Mouse (Mus musculus): Measurements from ENCODE around the gene Dlg4. TPM values are rescaled to one million over a fixed set of nuclear protein-coding genes. Genes with fewer than 3 reads are reported as not detected.
"Not testable (repeated sequence)": the region's sequence is repeated elsewhere in the genome, so short reads cannot be mapped to it uniquely, and the experiment has no call there.

Gene Dlg4
- total and polyA plus RNA-seq, 3 experiments, result 6.5 to 24.7 TPM; not detected in 1

- TF ChIP-seq SMC3 (IDR thresholded peaks at IDR 0.05; ENCODE audit: low read depth, low read length), result no peak
- TF ChIP-seq ZC3H11A (IDR thresholded peaks at IDR 0.05; ENCODE audit: low read depth, low read length), result no peak
- TF ChIP-seq GABPA (IDR thresholded peaks at IDR 0.05; ENCODE audit: low read depth, low read length), result no peak
- TF ChIP-seq TBP (IDR thresholded peaks at IDR 0.05; ENCODE audit: low read depth, low read length), result no peak
- no peak for TF ChIP-seq USF2 (IDR thresholded peaks at IDR 0.05; ENCODE audit: borderline replicate concordance in 1 of 2, insufficient read depth in 1 of 2, low read depth in 1 of 2, low read length in 2 of 2)
- no peak for TF ChIP-seq POLR2AphosphoS2 (IDR thresholded peaks at IDR 0.05; ENCODE audit: low read length)
- no peak for TF ChIP-seq RAD21 (IDR thresholded peaks at IDR 0.05; ENCODE audit: low read depth, low read length)
- no peak for TF ChIP-seq NELFE (IDR thresholded peaks at IDR 0.05; ENCODE audit: low read depth, low read length)
- no peak for TF ChIP-seq MAFK (IDR thresholded peaks at IDR 0.05; ENCODE audit: borderline replicate concordance, low read depth, low read length)
- no peak for TF ChIP-seq JUND (IDR thresholded peaks at IDR 0.05; ENCODE audit: low read depth, low read length)
- no peak for TF ChIP-seq ETS1 (IDR thresholded peaks at IDR 0.05; ENCODE audit: low read depth, low read length)
- no peak for TF ChIP-seq ZMIZ1 (IDR thresholded peaks at IDR 0.05; ENCODE audit: low read depth, low read length)
- no peak for TF ChIP-seq USF1 (IDR thresholded peaks at IDR 0.05; ENCODE audit: low read depth, low read length)
- TF ChIP-seq MAX (IDR thresholded peaks at IDR 0.05; ENCODE audit: low read length), result no peak
- no peak for TF ChIP-seq MXI1 (IDR thresholded peaks at IDR 0.05; ENCODE audit: low read depth, low read length)
- TF ChIP-seq MYC (IDR thresholded peaks at IDR 0.05; ENCODE audit: low read depth, low read length), result no peak
- no peak for TF ChIP-seq KAT2A (conservative IDR thresholded peaks at IDR 0.05; ENCODE audit: low read depth, low read length)
- TF ChIP-seq SIN3A (IDR thresholded peaks at IDR 0.05; ENCODE audit: low read length), result no peak
- TF ChIP-seq ZKSCAN1 (IDR thresholded peaks at IDR 0.05; ENCODE audit: low read depth, low read length), result no peak
- no peak for TF ChIP-seq MAZ (IDR thresholded peaks at IDR 0.05; ENCODE audit: low read depth, low read length)
- no peak for DNase-seq (ENCODE audit: low read depth, low spot score)
Observed at GRCm38 (mm10) chr11:70070057-70070456, 53.3 kb downstream of the Dlg4 start.

GRCm38 (mm10) chr11:70070603-70071002 is 53.9 kb downstream of the Dlg4 start:
- not testable (repeated sequence) for H3K79me2 ChIP-seq (ENCODE audit: control insufficient read depth, insufficient read depth, low read length, poor library complexity); H3K9me3 ChIP-seq (replicated peaks; ENCODE audit: insufficient read depth, low read length)

More at GRCm38 (mm10) chr11:70070057-70070456, 53.3 kb downstream of the Dlg4 start:
- Histone ChIP-seq H3K9me3 (replicated peaks; ENCODE audit: insufficient read depth, low read length) (no peaks in the 10 kb centered on the region), H3K36me3 (ENCODE audit: control insufficient read depth in 1 of 2, insufficient read depth in 2 of 2, low read length in 2 of 2) (peaks cover 0 to 2% of the 10 kb centered on the region in 2 experiments; a peak in 2 of 4 replicates), H3K27me3 (ENCODE audit: control insufficient read depth in 1 of 2, insufficient read depth in 2 of 2, low read length in 2 of 2) (no peaks in the 10 kb centered on the region), H3K27ac (ENCODE audit: control insufficient read depth, low read depth, low read length) (no peak overlapping the region), H3K4me1 (ENCODE audit: control insufficient read depth in 1 of 2, insufficient read depth in 2 of 2, low read length in 2 of 2) (peaks cover 3 to 4% of the 10 kb centered on the region in 2 experiments), H3K4me3 (ENCODE audit: control insufficient read depth in 1 of 2, insufficient read depth in 1 of 2, low read depth in 2 of 2, low read length in 2 of 2) (no peak overlapping the region), H3K9ac (ENCODE audit: control insufficient read depth, low read depth, low read length, poor library complexity, severe bottlenecking) (no peak overlapping the region), H3K79me2 (ENCODE audit: control insufficient read depth, insufficient read depth, low read length, poor library complexity) (no peaks in the 10 kb centered on the region)

More at GRCm38 (mm10) chr11:70070603-70071002, 53.9 kb downstream of the Dlg4 start:
- not testable (repeated sequence) for H3K4me3 ChIP-seq (ENCODE audit: control insufficient read depth in 1 of 2, insufficient read depth in 1 of 2, low read depth in 2 of 2, low read length in 2 of 2); DNase-seq (ENCODE audit: low read depth, low spot score); H3K27ac ChIP-seq (ENCODE audit: control insufficient read depth, low read depth, low read length); H3K36me3 ChIP-seq (ENCODE audit: control insufficient read depth in 1 of 2, insufficient read depth in 2 of 2, low read length in 2 of 2); H3K27me3 ChIP-seq (ENCODE audit: control insufficient read depth in 1 of 2, insufficient read depth in 2 of 2, low read length in 2 of 2); H3K4me1 ChIP-seq (ENCODE audit: control insufficient read depth in 1 of 2, insufficient read depth in 2 of 2, low read length in 2 of 2); H3K9ac ChIP-seq (ENCODE audit: control insufficient read depth, low read depth, low read length, poor library complexity, severe bottlenecking)

Data from MEL (cell line).